Mouse (Mus musculus): ENCODE measurements around the gene 3110070M22Rik. TPM values are rescaled to one million over a fixed set of nuclear protein-coding genes. Genes with fewer than 3 reads are reported as not detected.
"Not testable (repeated sequence)": the region's sequence is repeated elsewhere in the genome, so short reads cannot be mapped to it uniquely, and the experiment has no call there.

The 3110070M22Rik gene
- 1 to 10 TPM; 3.1 to 3.4 TPM for total RNA-seq (2021)

DNA sequence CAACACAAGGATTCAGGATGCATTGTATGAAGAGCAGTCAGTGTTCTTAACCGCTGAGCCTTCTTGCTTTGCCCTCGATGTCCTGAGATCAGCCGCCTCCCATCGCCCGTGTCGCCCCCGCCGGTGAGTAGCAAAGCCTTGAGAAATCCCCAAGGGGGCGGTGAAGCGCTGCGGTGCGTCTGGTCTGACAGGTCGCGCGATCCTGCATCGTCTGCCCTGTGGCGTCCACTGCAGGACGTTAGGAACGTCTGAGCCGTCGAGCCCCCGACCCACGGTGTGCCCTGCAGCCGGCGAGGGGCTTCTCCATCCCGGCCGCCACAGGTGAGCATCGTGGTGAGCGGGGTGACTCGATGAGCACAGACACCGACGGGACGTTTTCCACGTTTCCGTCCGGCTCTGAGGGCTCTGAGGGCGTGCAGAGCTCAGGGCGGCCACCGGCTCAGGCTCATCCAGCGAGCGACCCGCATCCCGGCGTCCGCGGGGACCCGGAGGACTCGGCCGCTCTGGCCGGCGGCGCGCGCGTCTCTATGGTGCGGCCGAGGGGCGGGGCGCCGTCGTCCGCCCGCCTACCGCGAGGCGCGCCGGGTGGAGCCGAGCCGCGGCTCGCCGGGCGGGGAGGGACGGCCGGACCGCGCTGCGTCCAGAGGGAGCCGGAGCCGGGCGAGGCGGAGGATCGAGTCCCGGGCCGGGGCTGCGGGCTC is at the start of gene 3110070M22Rik, which contains the start of gene Tmem267:
Gene 3110070M22Rik, minus strand, starts transcription at position 504 of the 701 bp plus-strand sequence.
Gene Tmem267, plus strand, starts transcription at position 160 of the 701 bp plus-strand sequence.
- peak; percentile 88 for DNase-seq
- intact Hi-C loops (cut with DNase I): no loop called here

DNA sequence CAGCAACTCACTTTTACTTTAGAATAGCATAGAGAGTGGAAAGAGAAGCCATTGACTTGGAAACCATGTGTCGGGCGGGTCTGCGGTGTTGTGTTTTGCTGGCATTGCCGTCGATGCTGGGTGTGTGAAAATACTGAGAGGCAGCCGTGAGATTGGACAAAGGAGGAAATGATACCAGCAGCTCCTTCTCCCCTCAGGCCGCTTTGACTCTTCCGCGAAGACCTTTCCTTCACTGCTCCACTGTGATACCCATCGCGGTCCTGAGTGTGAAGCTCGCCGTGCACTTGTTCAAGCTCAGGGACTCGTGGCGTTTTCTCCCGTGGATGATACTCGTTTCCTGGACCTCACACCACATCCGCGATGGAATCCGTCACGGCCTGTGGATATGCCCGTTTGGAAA is 6.8 kb upstream of the 3110070M22Rik start:
- DNase-seq; intact Hi-C loops (cut with DNase I): not testable (repeated sequence)

DNA sequence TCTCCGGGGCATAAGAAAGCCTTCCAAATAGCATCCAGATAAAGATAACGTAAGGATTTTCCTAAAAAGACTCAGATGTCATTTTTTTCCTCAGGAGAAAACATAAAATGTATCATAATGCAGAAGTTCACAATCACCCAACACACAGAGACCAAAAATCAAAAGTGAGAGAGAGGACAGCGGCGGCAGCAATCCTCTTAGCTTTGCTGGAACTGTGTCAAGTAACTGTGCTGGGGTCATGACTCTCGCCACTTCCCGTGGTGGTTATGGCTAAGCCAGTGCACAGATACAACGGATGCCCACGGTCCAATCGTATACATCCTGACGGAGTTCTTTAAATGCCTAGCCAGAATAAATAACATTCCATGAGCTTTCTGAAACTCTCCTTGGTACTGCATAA is 3.9 kb upstream of the 3110070M22Rik start:
- intact Hi-C loops (cut with DNase I); DNase-seq: not testable (repeated sequence)

DNA sequence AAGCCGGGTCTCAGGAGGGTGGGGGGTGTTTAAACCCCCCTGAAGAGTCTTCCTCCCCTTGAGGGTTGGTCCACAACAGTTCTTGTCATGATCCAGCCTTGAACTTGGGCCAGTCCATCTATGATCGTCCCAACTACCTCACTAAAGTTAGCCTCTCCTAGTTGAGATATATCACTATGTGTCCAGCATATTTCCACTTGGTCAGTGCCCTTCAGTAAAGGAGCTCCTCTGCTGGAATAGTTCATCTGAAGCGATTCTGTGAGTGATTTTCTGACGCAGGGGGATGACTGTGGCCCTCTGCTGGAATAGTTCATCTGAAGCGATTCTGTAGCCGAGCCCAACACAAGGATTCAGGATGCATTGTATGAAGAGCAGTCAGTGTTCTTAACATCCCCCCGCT is 829 bp downstream of the 3110070M22Rik start:
- DNase-seq: no peak
- intact Hi-C loops (cut with DNase I): no loop called here

DNA sequence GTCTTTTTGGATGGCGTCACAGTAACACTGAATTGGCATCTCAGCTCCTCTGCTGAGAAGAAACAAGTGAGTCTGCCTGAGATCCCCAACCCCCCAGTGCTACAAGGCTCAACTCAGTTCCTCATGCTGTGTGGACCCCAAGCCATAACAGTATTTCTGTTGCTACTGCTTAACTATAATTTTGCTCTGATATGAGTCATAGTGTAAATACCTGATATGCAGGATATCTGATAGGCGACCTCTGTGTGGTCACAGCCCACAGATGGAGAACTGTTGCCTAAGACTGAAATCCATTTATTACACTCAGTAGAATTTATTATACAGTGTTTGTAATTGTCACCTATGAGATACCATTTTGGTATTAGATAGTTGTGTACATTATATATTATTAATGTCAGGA is 10.4 kb downstream of the 3110070M22Rik start:
- DNase-seq: no peak
- intact Hi-C loops (cut with DNase I): no loop called here

DNA sequence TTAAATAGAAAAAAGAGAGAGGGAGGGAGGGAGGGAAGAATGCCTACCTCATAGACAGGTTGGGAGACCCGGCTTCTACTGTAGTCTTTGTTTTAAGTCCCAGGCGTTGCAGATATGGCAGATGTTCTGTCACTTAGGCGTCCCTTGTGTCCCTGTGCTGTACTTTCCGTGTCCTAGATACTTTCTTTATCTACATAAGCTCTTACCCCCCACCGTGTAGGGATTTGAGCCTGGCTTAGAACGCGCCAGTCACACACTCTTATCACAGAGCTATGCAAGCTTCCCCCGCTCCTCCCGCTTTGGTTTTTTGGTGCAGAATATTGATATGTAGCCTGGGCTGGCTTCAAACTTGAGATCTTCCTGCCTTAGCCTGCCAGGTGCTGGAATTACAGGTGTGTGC is 11.6 kb downstream of the 3110070M22Rik start:
- intact Hi-C loops (cut with DNase I): no loop called here
- no peak for DNase-seq

DNA sequence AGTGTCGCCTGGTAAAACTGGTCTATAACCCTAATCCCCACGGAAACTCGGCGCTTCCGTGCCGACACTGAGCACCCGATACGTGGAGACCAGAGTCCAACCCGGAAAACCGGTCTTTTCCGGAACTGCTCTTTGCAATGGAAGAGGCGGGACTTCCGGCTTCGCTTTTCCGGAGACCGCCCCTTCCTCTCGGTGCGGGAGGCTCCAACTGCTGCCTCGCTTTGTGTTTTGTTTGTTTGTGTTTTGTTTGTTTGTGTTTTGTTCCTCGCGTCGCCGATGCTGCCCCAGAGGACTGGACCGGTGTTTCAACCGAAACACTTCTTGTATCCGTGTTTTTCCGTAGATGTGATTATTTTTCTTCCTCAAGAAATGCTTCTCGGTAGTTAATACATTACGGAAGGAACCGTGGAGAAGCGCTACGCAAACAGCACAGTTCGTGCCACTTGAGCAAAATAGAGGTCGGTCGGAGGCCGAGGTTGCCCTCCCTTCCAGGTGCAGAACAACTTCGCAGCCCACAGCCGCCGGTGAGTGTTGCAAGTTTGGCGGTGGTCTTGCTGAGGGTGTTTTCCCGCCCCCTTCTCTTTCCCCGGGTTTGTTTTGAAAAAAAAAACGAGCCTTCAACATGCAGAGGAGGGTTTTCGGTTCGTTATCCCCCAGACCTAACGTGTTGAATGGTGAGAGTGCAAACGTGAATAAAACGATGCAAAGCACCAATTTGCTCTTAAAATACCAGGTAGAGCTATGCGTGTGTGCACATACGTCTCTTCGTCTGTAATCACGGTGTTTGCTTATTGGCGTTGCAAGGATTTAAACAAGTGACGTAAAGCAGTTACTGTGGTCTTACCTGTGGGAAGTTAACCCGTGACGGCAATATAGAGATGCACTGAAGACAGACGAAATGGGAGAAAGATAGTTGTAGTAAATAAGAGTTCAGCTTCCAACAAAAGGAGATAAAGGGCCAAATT is 25.3 kb downstream of the 3110070M22Rik start, which contains the start of gene 4833420G17Rik:
Gene 4833420G17Rik, plus strand, starts transcription at position 173 of the 965 bp plus-strand sequence.
- peak; percentile 86 for DNase-seq
- intact Hi-C loops (cut with DNase I): no loop called here

DNA sequence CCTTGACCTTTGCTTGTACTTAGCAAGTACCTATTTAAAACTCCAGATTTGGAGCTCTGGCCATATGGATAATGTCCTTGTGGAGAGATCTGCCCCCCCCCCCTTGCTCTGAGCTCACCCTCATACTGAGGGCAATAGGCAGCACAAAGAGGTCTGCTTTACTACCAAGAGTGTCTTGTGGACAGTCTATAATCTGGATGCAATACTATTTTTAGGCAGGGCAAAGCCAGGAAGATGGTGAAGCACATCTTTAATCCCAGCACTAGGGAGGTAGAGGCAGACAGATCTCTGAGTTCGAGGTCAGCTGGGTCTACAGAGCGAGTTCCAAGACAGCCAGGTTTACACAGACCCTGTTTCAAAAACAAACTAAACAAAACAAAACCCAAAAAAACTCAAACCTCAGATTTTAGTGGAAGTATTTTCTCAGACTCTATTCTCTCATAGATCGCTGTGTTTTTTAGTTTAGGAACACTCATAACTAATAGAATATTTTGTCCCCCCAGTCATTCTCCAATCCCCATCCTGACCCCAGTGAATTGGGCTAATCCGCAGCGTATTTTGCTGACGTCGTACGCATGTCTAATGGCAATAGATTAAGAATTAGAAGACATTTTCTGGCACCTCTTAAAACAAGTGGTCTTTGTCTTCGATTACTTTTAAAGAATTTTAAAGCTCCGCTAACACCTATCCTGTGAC is 26.1 kb downstream of the 3110070M22Rik start:
- no peak for DNase-seq
- intact Hi-C loops (cut with DNase I): no loop called here

DNA sequence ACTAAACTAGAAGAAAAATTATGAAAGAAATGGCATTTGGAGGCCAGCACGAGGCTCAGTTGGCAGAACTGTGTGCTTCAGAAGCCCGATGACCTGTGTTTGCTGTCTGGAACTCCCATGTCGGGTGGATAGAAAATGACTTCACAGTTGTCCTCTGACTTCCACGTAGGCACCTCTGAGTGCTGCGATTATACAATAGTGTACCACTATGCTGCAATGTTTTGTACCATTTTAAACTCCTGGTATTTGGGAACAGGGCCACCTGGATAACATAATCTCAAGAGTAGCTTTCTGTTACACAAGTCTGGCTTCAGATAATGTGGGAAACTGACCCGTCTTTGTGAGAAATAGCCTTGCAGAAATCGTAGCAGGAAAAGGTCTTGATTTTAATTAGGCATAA is 31.8 kb downstream of the 3110070M22Rik start:
- intact Hi-C loops (cut with DNase I): no loop called here
- no peak for DNase-seq

DNA sequence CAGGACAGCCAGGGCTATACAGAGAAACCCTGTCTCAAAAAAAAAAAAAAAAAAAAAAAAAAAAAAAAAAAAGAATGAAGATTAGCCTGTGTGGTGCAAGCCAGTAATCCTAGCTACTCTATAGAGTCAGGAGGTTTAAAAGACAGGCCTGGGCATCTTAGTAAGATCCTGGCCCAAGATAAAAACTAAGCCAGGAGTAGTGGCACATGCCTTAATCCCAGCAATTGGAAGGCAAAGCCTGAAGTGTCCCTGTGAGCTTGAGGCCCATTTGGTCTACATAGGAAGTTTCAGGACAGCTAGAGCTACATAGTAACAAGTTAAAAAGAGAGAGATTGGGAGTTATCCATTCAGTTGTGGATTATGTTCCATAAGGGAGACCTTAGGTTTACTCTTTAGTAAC is 33.1 kb downstream of the 3110070M22Rik start:
- intact Hi-C loops (cut with DNase I): no loop called here
- DNase-seq: no peak

DNA sequence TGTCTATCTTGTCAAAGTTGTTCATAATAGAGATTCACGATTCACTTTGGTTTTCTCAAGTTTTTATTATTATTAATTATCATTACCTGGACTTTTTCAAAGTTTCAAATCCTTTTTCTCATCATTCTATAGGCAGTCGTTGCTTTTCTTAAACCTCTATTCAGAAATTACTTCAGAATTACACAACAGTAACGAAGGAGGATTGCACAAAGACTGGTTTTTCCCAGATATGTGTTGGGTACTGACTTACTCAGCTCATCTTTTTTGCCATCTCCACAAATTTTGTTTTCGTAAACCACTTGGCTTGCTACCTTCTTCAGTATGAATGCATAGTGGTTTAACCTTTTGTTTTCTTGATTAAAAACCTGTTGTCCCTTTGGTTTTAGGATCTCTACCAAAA is 34.6 kb downstream of the 3110070M22Rik start:
- DNase-seq: no peak
- intact Hi-C loops (cut with DNase I): no loop called here

DNA sequence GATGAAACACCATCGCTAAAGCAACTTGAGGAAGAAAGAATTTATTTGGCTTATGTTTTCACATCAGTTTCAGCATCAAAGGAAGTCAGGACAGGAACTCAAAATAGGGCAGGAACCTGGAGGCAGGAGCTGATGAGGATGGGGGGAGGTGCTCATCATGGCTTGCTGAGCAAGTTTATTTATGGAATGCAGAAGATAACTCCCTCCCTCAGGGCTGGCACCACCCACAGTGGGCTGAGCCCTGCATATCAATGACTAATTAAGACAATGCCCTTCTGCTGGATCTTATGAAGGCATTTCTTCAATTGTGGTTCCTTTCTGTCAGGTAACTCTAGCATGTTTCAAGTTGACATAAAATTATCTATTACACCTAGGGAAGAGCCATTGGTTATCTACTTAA is 45.9 kb downstream of the 3110070M22Rik start:
- intact Hi-C loops (cut with DNase I): no loop called here
- DNase-seq: no peak

Other genes with a start within 250 kb of the 3110070M22Rik start
- 100 to 1,000 TPM; 115 to 124 TPM for gene Paip1, start 59.8 kb downstream of the 3110070M22Rik start, total RNA-seq (2021)
- gene 4833420G17Rik, start 25.6 kb downstream of the 3110070M22Rik start, total RNA-seq (2021): 10 to 100 TPM; 35.7 to 36.3 TPM
- 10 to 100 TPM; 19.3 to 26.1 TPM for gene Tmem267, start 344 bp downstream of the 3110070M22Rik start, total RNA-seq (2021)
- gene Ccl28, start 135.4 kb upstream of the 3110070M22Rik start, total RNA-seq (2021): 1 to 10 TPM in 1 of 2 experiments, under 1 TPM in 1; 0.68 to 2.8 TPM
- 100 to 1,000 TPM; 814 to 887 TPM for gene Hmgcs1, start 202.0 kb upstream of the 3110070M22Rik start, total RNA-seq (2021)

Data from left cerebral cortex, postnatal 4 days (tissue).